Mouse (Mus musculus) cortical plate, adult 2 months (tissue): ENCODE data around the gene Gm49486.

ENCODE experiments used
- CTCF ChIP-seq: fragments of 200-500 bp; IDR thresholded peaks from 2 replicates; pipeline ENCODE4 v1.5.1; 2011; ENCODE audit warnings: mild to moderate bottlenecking, control low read depth, low read length; ENCODE audit not compliant: insufficient read depth; ENCODE audit errors: extremely low read depth
- POLR2A ChIP-seq: fragments of 200-500 bp; IDR thresholded peaks from 2 replicates; pipeline ENCODE4 v1.6.1; 2011; ENCODE audit warnings: mild to moderate bottlenecking, low read length, control low read depth; ENCODE audit not compliant: insufficient read depth; ENCODE audit errors: extremely low read depth

GRCm38 (mm10) chr15:79299563-79300155 is 70.5 kb downstream of the Gm49486 start:
- no peak for TF ChIP-seq POLR2A
- TF ChIP-seq CTCF, result no peak
